Mouse (Mus musculus) ES-E14 (cell line): ENCODE results near the gene Creld2.
"Not testable (repeated sequence)": the region's sequence is repeated elsewhere in the genome, so short reads cannot be mapped to it uniquely, and the experiment has no call there.

Source experiments
- CHD2 ChIP-seq: IDR thresholded peaks from 2 replicates; pipeline ENCODE4 v1.6.1; 2014; ENCODE audit warnings: mild to moderate bottlenecking, low read depth, low read length, inconsistent platforms
- HCFC1 ChIP-seq: IDR thresholded peaks from 2 replicates; pipeline ENCODE4 v1.6.1; 2012; ENCODE audit warnings: low read length, inconsistent platforms, borderline replicate concordance; ENCODE audit not compliant: insufficient read depth
- ZC3H11A ChIP-seq: IDR thresholded peaks from 2 replicates; pipeline ENCODE4 v1.6.1; 2012; ENCODE audit warnings: low read depth, mild to moderate bottlenecking, inconsistent platforms, low read length, borderline replicate concordance
- ZNF384 ChIP-seq: IDR thresholded peaks from 2 replicates; pipeline ENCODE4 v1.6.1; 2012; ENCODE audit warnings: low read depth, low read length, inconsistent platforms

GRCm38 (mm10) chr15:88813873-88814272, 5.6 kb upstream of the Creld2 start:
- TF ChIP-seq CHD2, ZC3H11A, ZNF384, HCFC1: not testable (repeated sequence)
